Mouse (Mus musculus) stomach, embryonic 16.5 days (tissue): ENCODE measurements around the gene Prss40. TPM values are rescaled to one million over a fixed set of nuclear protein-coding genes. Genes with fewer than 3 reads are reported as not detected.
"Not testable (repeated sequence)": the region's sequence is repeated elsewhere in the genome, so short reads cannot be mapped to it uniquely, and the experiment has no call there.

Experiments used
- ATAC-seq: fragments of 200-750 bp; cut with Nextera tagmentation; 2 replicates; pipeline ENCODE4 v1.8.0; 2017; ENCODE audit warnings: moderate number of reproducible peaks, moderate TSS enrichment; ENCODE audit not compliant: insufficient read depth, low FRiP score
- H3K27ac ChIP-seq: fragments of 300-500 bp; sonication (generic); 2 replicates; pipeline ENCODE4 v1.5.1; 2014; ENCODE audit warnings: low read length
- H3K27me3 ChIP-seq: fragments of 300-500 bp; sonication (generic); 2 replicates; pipeline ENCODE4 v1.6.1; 2014; ENCODE audit warnings: low read length, control low read depth, mixed read lengths; ENCODE audit not compliant: control insufficient read depth, insufficient read depth
- H3K36me3 ChIP-seq: fragments of 300-500 bp; sonication (generic); 2 replicates; pipeline ENCODE4 v1.6.1; 2014; ENCODE audit warnings: low read length; ENCODE audit not compliant: control insufficient read depth, insufficient read depth
- H3K4me1 ChIP-seq: fragments of 300-500 bp; sonication (generic); 2 replicates; pipeline ENCODE4 v1.6.1; 2014; ENCODE audit warnings: low read length, control low read depth, mixed read lengths; ENCODE audit not compliant: control insufficient read depth, insufficient read depth
- H3K4me2 ChIP-seq: fragments of 300-500 bp; sonication (generic); 2 replicates; pipeline ENCODE4 v1.6.1; 2014; ENCODE audit warnings: low read depth, low read length, mixed read lengths
- H3K4me3 ChIP-seq: fragments of 300-500 bp; sonication (generic); replicated peaks from 2 replicates; pipeline ENCODE4 v1.5.1; 2014; ENCODE audit warnings: mild to moderate bottlenecking, low read length
- H3K9ac ChIP-seq: fragments of 300-500 bp; sonication (generic); 2 replicates; pipeline ENCODE4 v1.6.1; 2014; ENCODE audit warnings: low read length
- H3K9me3 ChIP-seq: fragments of 300-500 bp; sonication (generic); replicated peaks from 2 replicates; pipeline ENCODE4 v1.6.1; 2016; ENCODE audit warnings: low read length, control low read depth; ENCODE audit not compliant: control insufficient read depth
- WGBS: fragments of 180-500 bp; shearing (Covaris S2); extraction: QIAGEN DNeasy Blood & Tissue Kit; methylation state at CpG from one replicate; pipeline ENCODE4 v1.1.7; 2014; 5-methylcytosine and 5-hydroxymethylcytosine counted together
- polyA plus RNA-seq: library from polyadenylated mRNA; unstranded; fragments of >200 nt; fragmentation: Nextera tagmentation; extraction: Ambion mirVana; gene quantifications from 2 replicates; pipeline ENCODE4 v1.2.1, GENCODE M21; 2015

Prss40 gene
- polyA plus RNA-seq, 1 experiment from 2014 or later = not detected

- 5% methylated on average over 16 of the region's 16 CpGs for WGBS
- H3K36me3 ChIP-seq = no peaks in the 10 kb centered on the region
- no peaks in the 10 kb centered on the region for H3K9me3 ChIP-seq
- H3K4me2 ChIP-seq = peak overlapping the region; percentile 53
- peak overlapping the region; percentile 29 for H3K4me3 ChIP-seq
- H3K27me3 ChIP-seq = peaks cover 18% of the 10 kb centered on the region
- H3K4me1 ChIP-seq = peaks cover 12% of the 10 kb centered on the region; the same call in 1 of the 2 replicates
- no peak overlapping the region for H3K27ac ChIP-seq
- no peak overlapping the region for H3K9ac ChIP-seq
- peak; percentile 86 for ATAC-seq
Measured at GRCm38 (mm10) chr1:34536767-34537485, 23.8 kb downstream of the Prss40 start.

- Histone ChIP-seq H3K9me3 (no peaks in the 10 kb centered on the region), H3K4me1 (peaks cover 12% of the 10 kb centered on the region; the same call in 1 of the 2 replicates), H3K27ac (no peak overlapping the region), H3K4me3 (peak overlapping the region; percentile 29), H3K36me3 (no peaks in the 10 kb centered on the region), H3K27me3 (peaks cover 18% of the 10 kb centered on the region), H3K9ac (no peak overlapping the region), H3K4me2 (peak overlapping the region; percentile 53)
- no peak for ATAC-seq
- 1% methylated on average over 14 of the region's 14 CpGs for WGBS
Measured at GRCm38 (mm10) chr1:34536291-34536766, 24.4 kb downstream of the Prss40 start.

DNA sequence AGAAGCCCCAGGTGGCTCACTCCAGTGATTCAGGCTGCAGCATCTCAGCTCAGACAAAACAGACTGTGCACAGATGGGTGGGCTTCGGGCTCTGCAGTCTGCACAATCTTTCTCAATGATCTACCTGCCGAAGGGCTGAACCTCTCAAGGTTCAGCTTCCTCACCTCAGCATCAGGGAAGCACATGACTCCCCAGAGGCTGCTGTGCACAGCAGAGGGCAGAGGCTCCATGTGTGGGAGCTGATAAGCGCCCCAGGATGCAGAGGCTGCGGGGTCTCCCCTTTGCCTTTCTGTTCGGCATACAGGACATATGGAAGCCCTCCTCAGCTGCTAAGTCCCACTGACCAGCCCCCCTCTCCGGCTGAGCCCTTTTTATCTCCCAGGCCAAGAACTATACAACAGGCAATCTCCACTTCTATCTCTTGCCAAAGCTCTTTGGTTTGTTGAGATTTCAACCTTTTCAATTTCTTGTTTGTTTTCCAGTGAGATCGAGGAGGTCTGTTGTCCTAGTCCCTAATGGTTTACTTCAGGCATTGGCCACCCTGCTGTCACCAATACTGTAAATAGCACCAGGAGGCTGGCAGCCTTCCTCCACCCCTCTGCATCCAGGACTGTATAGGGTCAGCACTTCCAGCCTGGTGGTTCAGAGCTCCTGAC is 25.6 kb downstream of the Prss40 start, which contains the start of gene Cfc1:
Gene Cfc1 (plus strand): TSS at position 606 of the 656 bp plus-strand sequence.
- 11% methylated on average over 7 of the region's 7 CpGs for WGBS
- Histone ChIP-seq H3K4me1 (peaks cover 12% of the 10 kb centered on the region; the same call in 1 of the 2 replicates), H3K4me3 (peak within 1 kb of the TSS; percentile 29), H3K27me3 (peaks cover 18% of the 10 kb centered on the region), H3K4me2 (peak within 1 kb of the TSS; percentile 53)
- not testable (repeated sequence) for H3K27ac ChIP-seq, ATAC-seq, H3K36me3 ChIP-seq, H3K9ac ChIP-seq, H3K9me3 ChIP-seq

DNA sequence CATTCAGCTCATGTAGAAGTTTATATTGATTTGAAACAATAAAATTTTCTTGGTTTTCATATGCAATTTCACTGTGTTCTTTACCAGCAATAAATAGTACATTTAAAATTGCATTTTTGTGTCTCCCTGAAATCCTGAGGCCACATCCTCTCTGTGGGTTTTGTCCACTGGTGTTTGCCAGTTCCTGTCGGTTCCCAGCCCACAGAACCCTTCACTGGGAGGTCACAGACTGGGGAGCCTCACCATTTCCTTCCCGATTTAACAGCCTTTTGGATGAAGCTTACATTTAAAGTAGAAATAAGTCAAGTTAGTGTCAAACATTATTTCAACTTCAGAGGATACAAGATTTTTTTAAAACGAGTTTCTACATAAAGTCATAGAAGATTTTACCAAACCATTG is 26.2 kb downstream of the Prss40 start:
- Histone ChIP-seq H3K4me1 (peaks cover 12% of the 10 kb centered on the region; the same call in 1 of the 2 replicates), H3K27me3 (peaks cover 18% of the 10 kb centered on the region)
- H3K4me2 ChIP-seq, H3K27ac ChIP-seq, H3K36me3 ChIP-seq, H3K9me3 ChIP-seq, H3K4me3 ChIP-seq, ATAC-seq, H3K9ac ChIP-seq: not testable (repeated sequence)
- 22% methylated on average over 3 of the region's 3 CpGs for WGBS

DNA sequence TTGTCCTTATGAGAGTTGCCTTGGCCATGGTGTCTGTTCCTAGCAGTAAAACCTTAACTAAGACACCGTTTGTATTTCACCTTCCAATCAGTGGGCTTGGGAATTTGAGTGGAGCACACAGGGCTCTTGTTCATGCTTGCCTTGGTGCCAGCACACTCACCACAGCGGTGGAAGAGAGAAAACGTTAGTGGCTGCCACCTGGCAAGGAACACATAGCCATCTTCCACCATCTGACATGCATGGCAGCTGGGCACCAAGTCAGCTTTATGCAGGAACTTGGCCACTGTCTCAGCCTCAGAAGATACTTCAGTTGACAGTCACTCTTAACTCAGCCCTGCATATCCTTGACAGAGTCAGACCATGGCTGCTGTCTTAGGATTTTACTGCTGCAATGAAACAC is 37.1 kb downstream of the Prss40 start:
- ATAC-seq = no peak
- WGBS = 85% methylated on average over 3 of the region's 3 CpGs
- Histone ChIP-seq H3K4me2 (no peak overlapping the region), H3K27me3 (no peaks in the 10 kb centered on the region), H3K9ac (no peak overlapping the region), H3K27ac (no peak overlapping the region), H3K4me3 (no peak overlapping the region), H3K4me1 (no peaks in the 10 kb centered on the region), H3K9me3 (no peaks in the 10 kb centered on the region), H3K36me3 (no peaks in the 10 kb centered on the region)

- no peaks in the 10 kb centered on the region for H3K9me3 ChIP-seq
- H3K9ac ChIP-seq = no peak overlapping the region
- no peaks in the 10 kb centered on the region for H3K36me3 ChIP-seq
- no peak overlapping the region for H3K4me2 ChIP-seq
- no peak overlapping the region for H3K27ac ChIP-seq
- H3K4me1 ChIP-seq = no peaks in the 10 kb centered on the region
- WGBS = 70% methylated on average over 3 of the region's 3 CpGs
- ATAC-seq = no peak
- no peak overlapping the region for H3K4me3 ChIP-seq
- H3K27me3 ChIP-seq = no peaks in the 10 kb centered on the region
Measured at GRCm38 (mm10) chr1:34522850-34523244, 37.9 kb downstream of the Prss40 start.

DNA sequence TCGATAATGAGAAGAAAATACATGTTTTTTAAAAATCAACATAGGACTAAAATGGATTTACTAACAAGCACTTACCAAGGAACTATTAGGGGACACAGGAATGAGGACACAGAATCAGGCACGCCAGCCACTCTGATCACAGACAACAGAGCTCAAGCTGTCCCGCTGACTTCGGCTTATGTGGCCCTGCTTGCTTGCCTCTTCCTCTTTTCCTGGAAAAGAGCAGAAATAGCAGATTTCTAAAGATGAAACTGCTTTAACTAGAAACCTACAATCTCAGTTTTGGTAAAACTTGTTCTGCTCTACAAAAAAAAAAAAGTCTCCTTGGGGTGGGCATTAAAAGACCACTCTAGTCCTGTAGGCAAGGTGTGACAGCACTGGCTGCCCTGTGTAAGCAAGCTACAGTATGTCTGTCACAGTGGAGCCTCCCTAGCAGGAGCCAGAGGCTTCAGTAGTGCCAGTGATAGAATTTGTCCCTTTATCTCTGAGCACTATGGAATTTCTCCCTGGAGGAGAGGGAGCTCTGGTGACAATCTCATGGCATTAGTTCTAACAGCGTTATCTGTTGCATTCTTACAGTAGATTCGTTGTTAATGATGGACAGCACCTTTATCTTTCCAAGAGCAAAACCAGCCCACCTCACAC is 38.4 kb downstream of the Prss40 start:
- Histone ChIP-seq H3K9me3 (no peaks in the 10 kb centered on the region), H3K27me3 (no peaks in the 10 kb centered on the region), H3K4me3 (no peak overlapping the region), H3K27ac (no peak overlapping the region), H3K4me2 (no peak overlapping the region), H3K9ac (no peak overlapping the region), H3K36me3 (no peaks in the 10 kb centered on the region), H3K4me1 (no peaks in the 10 kb centered on the region)
- no peak for ATAC-seq
- 63% methylated on average over 6 of the region's 6 CpGs for WGBS

GRCm38 (mm10) chr1:34518259-34518658 is 42.5 kb downstream of the Prss40 start:
- Histone ChIP-seq H3K4me2 (no peak overlapping the region), H3K9ac (no peak overlapping the region), H3K4me1 (no peaks in the 10 kb centered on the region), H3K27me3 (no peaks in the 10 kb centered on the region), H3K27ac (no peak overlapping the region), H3K36me3 (no peaks in the 10 kb centered on the region), H3K4me3 (no peak overlapping the region), H3K9me3 (peaks cover 6% of the 10 kb centered on the region; the same call in 1 of the 2 replicates)
- no peak for ATAC-seq
- WGBS = 74% methylated on average over 1 of the region's 1 CpGs

GRCm38 (mm10) chr1:34517797-34518196 is 42.9 kb downstream of the Prss40 start:
- H3K27me3 ChIP-seq, H3K9ac ChIP-seq, H3K36me3 ChIP-seq, H3K27ac ChIP-seq, H3K4me1 ChIP-seq, H3K9me3 ChIP-seq, H3K4me2 ChIP-seq, H3K4me3 ChIP-seq, ATAC-seq: not testable (repeated sequence)
- WGBS = 25% methylated on average over 1 of the region's 1 CpGs
